Mouse (Mus musculus) left cerebral cortex, postnatal 10 days (tissue): Measurements from ENCODE around the gene Slc17a3. TPM values are rescaled to one million over a fixed set of nuclear protein-coding genes. Genes with fewer than 3 reads are reported as not detected.
A peak's percentile ranks its signal among the peaks of the same experiment; 100 is the strongest.

Source experiments
- DNase-seq, 2 experiments: peaks; one replicate each; pipeline ENCODE4 v3.0.0; 2021 to 2022; ENCODE audit warnings: low spot score in 2 of 2, mixed read lengths in 1 of 2; ENCODE audit errors: extremely low spot score in 1 of 2
- intact Hi-C: fragments of 180-260 bp; cut with DNase I; formaldehyde crosslinking; loops from one replicate; pipeline ENCODE4 v1.15.1; 2025
- total RNA-seq, 2 experiments: library from RNA; stranded (reverse); gene quantifications; 2 replicates each; pipeline ENCODE4 v1.2.3; 2021

Gene Slc17a3
- under 1 TPM; 0.19 to 0.28 TPM for total RNA-seq

DNA sequence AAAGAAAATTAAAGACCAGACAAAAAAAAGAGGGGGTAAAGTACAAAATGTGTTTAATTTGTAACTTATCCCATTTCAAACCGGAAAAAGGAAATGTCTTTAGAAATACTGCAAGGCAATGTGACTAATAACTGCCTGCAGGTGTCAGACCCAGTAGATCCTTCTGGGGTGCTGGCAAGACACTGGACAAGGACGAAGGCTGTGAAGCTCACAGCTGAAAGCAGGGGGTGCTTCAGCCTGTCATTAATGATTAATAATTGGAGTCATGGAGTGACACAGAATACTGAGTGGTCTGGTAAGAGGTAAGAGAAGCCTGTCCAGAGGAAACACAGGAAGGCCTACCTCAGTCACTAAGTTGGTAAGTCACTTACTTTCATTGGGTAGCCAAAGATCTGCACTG is at the start of gene Slc17a3:
Slc17a3 (plus strand) TSS at position 127 of the 400 bp plus-strand sequence.
- intact Hi-C loops, result no loop called here
- no peak for DNase-seq

DNA sequence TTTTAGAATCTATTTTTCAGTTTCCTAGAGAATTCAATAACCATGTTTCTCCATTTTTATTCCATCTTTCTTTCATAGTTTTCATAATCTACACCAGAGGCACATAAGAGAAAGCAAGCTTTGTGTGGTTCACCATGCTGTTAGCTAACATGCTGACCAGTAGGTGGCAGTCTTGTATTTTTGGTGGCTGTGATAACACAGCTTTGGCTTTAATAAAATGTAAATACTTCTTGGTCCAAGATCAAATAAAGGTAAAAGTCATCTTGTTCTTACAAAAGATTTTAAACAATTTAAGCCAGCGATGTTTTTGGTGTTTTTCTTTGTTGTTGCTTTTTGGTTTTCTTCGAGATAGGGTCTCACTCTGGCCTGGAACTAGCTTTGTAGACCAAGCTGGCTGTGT is 46.7 kb upstream of the Slc17a3 start:
- peak; percentile 57 to 58 for DNase-seq
- intact Hi-C loops, result no loop called here

DNA sequence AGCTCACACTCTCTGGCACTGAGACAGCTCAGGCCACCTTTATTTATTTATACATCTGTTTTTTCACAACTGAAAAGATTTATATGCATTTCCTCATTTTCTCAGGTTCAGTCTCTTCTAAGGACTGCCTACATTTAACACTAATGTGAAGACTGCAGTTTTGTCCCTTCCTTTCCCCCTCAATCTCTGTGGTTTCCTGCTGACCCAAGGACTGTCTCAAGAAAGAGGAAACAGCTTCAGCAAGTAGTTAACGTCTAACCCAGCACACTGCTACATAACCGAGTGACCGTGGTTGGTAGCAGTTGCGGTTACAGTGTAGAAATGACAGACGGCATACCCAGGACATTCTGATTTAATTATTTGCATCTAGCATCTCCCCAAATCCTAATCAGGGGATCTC is 39.8 kb upstream of the Slc17a3 start:
- no peak for DNase-seq
- intact Hi-C loops, result no loop called here

DNA sequence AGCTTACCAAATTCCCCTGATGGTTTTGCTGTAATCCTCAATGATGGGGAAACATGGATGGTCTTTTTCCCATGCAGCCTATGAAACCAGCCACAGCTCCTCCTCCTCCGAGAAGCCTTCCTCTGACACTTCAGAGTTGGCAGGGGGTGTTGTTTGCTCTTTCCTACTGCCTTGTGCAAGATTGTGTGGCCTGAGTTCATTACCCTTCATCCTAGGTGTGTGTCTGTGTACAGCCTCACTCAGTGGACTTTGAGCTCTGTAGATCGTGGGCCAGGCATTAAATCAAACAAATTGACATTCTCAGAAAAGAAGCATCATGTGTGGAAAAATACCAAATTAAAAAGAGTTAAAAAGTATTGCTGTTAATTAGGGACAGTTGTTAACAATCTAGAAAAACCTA is 34.7 kb upstream of the Slc17a3 start:
- no peak for DNase-seq
- intact Hi-C loops, result no loop called here

DNA sequence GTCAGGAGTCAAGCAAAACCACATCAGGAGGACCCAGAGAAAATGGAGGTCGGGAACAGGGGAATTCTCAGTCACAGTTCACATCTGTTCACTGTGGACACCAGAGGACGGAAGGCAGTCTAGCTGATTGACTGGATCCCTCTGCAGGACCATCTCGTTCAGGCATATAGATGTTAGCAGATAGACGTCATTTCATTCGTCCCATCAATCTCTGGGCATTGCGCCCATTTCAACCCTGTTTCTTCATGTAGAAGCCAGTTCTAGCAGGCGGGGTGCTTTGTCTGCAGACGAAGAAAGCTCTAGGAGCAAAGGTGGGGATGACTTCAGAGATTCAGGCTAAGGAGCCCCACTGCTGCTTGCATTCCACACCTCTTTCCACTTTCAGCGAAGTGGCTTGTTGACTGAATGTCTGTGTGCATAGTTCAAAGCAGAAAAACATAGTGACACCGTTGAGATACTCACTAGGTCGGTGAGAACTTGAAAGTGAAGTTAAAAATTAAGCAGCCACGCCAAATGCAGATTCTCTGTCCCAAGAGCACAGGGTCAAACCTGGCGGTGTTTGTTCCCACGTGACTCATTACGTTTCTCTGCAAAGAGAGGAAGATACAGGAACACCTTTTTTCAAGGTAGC is 32.7 kb upstream of the Slc17a3 start, which contains the start of gene Slc17a2:
Slc17a2 (plus strand) TSS at position 572 of the 631 bp plus-strand sequence.
- intact Hi-C loops, result no loop called here
- peak in 1 of 2 experiments; percentile 19 for DNase-seq

DNA sequence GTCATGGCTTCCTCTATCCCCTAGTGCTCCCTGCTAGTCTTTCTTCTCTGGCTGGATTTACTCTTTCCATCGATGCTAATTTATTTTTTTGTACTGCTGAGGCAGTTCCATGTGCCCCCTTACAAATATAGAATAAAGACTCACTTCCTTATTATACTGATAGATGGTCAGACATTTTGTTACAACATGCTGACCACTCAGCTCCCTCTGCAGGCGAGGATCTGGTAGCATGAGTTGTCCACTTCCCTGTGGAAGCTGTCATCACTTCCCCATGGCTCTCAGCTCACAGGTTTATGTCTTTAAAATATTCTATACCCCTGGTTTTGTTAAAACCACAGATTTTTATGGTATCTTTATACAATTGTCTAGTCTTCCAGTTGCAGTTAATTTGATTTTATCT is 23.1 kb upstream of the Slc17a3 start:
- DNase-seq, result no peak
- intact Hi-C loops, result no loop called here

DNA sequence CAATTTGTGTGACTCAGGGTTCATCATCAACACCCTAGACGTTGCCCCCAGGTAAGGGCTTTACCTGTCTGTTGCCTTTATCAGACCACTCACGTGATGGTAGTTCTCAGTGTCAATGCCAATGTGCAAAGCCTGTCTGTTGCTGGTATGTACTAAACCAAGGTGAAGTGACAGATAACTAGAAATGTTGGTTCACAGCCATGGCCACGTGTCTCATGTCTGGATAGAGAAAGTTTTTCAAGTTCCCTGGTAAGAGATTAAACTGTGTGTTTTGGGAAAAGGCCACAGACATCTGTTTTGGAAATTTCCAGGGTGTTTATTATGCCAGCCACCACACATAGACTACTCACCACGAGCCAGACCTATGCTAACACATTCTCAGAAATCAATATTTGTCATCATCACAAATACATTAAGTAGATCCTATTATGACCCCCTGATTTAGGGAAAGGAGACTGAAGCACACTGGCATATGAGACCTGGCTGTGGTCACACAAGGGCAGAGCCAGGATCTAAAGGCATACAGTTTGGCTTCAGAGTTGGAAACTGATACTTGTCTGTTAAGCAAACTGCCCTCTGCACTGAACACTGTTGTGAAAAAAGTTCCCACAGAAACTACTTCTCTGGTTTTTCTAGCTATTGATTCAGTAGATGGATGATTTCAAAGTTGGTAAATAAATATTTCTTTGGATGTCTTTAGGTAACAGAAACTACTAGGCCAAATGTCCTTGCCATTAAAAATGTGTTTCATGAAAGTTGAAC is 18.9 kb upstream of the Slc17a3 start:
- no peak for DNase-seq
- intact Hi-C loops, result no loop called here

DNA sequence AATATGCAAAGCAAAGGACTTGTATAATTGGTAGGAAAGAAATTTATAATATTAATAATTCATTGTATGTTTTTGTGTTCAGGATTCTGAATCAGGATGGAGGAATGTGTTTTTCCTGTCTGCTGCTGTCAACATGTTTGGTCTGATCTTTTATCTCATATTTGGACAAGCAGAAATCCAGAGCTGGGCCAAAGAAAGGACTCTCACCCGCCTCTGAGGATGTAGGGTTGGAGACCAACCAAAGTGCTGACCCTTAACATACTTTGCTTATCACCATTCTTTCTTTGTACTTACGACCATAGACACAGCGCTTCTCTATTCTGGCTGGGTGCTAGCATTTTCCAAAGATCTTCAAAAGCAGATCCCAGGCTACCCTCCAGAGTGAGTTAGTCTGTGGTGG is 17.0 kb upstream of the Slc17a3 start:
- no peak for DNase-seq
- intact Hi-C loops, result no loop called here

DNA sequence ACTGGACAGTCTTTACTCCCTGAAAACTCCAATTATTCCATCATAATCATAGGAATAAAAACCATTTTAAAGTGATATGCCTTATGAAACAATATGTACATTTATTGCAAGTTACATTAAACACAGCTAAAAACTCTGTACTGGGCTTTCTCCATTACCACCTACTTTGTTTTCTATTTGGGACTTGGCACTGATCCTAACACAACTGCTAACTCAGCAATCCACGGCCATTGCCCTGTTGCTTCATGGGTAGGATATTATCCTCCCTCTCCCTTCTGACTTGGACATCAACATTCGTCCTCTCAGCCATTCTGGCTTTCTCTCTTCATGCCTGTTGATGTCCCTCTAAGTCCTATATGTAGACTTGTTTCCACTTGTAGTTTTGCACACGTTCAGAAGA is 12.6 kb upstream of the Slc17a3 start:
- DNase-seq, result no peak
- intact Hi-C loops, result no loop called here

DNA sequence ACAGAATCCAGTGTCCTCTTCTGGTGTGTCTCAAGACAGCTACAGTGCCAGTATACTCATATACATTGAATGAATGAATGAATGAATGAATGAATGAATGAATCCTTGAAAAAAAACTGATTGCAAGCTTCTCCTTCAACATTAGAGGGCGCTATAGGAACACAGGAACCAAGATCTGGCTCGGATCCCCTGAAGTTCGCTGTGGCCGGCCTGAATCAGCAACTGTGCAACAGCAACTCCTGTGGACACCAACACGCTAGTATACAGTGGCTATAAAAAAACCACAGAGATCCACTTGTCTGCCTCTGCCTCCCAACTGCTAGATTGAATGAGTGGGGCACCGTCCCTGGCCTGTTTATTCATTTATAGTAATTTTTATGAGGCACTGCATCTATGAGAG is 6.2 kb upstream of the Slc17a3 start:
- DNase-seq, result peak; percentile 13 to 43
- intact Hi-C loops, result loop anchor here (5.0 kb wide), 2 partner anchors 189 to 449 kb away; partner anchors contain the start of gene Carmil1

DNA sequence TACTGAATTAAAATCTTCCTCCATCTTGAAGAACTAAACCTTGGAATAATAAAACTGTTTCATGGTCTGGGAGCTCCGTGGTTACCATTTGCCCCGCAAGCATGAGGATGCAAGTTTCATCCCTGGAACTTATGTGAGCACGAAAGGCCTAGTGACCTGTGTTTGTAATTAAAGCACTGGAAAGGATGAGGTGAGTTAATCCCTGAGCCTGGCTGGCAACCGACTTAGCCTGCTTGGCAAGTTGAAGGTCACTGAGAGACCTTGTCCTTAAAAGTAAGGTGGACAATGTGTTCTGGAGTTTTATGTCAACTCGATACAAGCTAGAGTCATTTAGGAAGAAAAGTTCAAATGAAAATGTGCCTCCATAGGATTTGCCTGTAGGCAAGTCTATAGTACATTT is 4.4 kb upstream of the Slc17a3 start:
- intact Hi-C loops, result loop anchor here (5.0 kb wide), 2 partner anchors 187 to 447 kb away; partner anchors contain the start of gene Carmil1
- DNase-seq, result no peak

DNA sequence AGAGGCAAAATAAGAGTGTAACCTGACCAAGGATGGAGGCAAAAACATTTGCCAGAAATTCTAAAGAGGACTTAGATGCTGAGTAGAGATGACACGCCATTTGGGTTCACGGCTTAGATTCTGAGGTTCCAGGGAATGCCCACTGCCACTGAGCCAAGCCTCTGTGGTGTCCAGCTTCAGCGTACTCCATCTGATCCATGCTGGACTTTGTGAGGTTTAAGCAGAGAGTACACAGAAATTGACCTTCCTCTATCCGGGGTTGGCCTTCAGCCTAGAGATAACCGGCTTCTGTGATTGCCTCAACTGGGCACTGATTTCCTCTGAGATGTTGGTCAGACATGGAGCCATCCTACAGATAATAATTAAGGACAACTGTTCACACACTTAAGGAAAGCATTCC is 2.6 kb upstream of the Slc17a3 start:
- intact Hi-C loops, result no loop called here
- no peak for DNase-seq

DNA sequence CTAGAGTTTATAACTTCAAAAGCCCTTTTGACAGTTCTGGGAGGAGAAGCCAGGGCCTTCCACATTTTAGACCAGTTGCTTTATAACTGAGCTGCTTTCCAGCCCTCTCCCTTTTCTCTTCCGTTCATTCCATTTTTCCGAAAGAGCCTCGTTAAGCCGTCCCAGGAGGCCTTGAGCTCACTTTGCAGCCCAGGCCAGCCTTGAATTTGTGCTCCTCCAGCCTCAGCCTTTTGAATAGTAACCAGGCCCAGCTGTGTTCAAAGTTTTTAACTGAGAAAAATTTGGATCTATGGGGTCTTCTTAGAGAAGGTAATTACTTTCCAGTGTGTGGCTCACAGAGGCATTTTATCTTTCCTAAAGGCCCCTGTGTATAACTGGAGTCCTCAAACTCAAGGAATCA is 6.6 kb downstream of the Slc17a3 start:
- intact Hi-C loops, result no loop called here

DNA sequence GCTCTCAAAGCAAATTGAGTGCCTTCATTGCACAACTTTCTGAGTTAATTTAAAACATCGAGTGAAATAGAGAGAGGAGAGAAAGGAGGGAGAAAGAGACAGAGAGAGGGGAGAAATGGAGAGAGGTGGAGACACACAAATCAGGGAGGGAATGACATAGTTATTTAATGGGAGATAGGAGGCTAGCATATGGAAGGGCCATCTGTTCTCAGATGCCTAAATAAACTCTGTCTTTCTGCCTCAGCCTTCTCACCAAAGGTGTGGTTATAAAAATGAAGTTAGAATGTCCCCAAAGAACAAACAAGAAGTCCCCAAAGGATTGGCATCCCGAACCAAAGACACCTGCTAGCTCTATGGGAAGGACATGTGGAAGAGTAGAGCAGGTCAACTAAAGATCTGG is 10.1 kb downstream of the Slc17a3 start:
- DNase-seq, result no peak
- intact Hi-C loops, result no loop called here

More for the DNA sequence above, 6.6 kb downstream of the Slc17a3 start:
- no peak for DNase-seq

DNA sequence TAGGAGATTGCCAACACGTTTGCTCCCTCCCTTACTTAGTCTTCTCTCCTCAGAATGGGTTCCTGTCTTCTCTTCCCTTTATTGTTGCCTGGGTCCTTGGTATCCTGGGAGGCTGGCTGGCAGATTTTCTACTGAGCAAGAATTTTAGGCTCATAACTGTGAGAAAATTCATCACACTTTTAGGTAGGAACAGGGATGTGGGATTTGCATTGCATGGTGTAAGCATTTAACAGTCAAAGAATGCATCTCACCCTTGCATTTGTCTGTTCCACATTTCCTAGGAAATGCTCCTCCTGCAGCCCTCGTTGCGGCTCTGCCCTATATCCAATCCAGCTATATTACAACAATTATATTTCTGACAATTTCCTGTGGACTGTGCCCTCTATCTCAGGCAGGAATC is 17.2 kb downstream of the Slc17a3 start:
- intact Hi-C loops, result no loop called here
- DNase-seq, result no peak

DNA sequence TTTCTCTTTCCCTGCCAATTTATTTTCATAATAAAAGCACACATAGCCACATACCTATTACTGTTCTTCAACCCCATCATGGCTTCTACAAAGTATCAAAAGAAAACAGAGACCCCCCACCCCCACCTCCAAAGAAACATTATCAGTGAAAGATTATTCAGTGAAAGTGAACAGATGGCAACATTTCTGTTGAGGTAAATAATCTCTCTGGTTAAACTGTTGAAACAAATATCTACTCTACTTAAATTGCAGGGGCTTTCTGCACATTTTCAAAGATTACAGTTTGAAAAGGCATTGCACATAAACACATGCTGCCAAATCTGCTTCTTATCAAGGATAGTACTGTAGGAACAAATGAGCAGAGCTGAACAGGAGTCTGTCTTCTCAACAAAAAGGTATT is 22.6 kb downstream of the Slc17a3 start:
- intact Hi-C loops, result no loop called here
- no peak for DNase-seq

DNA sequence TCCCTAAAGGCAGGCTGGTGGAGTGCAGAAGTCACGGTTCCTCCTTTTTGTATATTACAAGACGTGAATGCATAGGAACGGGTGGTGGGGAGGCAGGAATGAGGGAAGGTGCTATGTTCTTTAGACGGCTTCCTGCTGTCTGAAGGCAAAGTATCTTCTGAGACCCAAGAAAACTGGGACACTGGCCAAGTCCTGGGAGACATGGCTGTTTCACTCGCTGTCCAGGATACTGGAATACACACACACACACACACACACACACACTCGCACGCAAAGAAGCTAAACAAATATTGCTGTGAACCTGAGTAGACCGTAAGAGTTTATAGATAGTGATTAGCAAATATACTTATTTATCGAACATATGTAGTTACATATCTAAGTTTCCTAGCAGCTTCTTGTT is 25.5 kb downstream of the Slc17a3 start:
- intact Hi-C loops, result no loop called here

DNA sequence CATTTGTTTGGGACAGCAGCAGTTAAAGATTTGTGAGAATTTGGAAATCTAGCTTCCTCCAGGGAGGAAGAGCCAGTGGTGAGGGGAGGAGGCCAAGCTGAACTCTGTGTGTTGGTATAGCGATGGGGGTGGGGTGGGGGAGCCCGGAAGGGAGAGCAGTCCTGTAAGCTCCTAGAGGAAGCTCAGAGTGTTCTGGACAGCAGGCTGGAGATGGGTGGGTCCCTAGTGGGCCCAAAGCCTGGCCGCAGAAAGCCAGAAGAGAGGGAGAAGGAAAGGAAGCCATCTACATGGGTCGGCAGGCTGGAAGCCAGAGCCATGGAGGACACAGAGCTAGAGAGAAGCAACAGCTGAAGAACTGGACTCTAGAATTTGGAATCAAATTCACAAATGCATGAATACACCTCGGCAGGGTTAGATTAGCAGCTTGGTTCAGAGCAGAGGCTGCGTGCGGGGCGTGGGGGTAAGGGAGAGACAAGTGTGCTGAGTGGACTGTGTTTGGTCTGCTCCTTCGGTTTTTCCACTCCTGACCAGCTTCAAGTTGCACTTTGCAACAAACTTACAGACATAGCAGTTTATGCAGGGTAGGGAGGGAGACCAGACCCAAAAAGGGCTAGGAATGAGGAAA is 27.0 kb downstream of the Slc17a3 start:
- no peak for DNase-seq
- intact Hi-C loops, result no loop called here

More for the DNA sequence above, 25.5 kb downstream of the Slc17a3 start:
- DNase-seq, result peak in 1 of 2 experiments; percentile 35

DNA sequence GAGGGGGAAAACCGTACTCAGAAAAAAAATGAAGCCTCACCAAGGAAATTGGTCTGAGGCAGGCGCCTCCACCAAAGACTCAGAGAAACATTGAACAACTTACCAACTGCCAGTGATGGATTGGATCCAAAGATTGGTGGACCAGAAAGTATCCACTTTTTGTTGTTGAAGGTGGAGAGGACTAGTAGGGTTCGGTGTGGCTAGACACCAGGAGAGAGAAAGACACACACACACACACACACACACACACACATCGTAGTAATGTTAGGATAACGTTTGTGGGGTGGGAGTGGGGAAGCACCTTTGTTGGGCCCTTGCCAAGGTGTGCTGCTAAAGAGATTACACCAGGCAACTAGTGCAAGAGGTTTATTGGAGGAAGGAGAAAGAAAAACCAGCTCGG is 27.8 kb downstream of the Slc17a3 start:
- DNase-seq, result no peak
- intact Hi-C loops, result no loop called here

DNA sequence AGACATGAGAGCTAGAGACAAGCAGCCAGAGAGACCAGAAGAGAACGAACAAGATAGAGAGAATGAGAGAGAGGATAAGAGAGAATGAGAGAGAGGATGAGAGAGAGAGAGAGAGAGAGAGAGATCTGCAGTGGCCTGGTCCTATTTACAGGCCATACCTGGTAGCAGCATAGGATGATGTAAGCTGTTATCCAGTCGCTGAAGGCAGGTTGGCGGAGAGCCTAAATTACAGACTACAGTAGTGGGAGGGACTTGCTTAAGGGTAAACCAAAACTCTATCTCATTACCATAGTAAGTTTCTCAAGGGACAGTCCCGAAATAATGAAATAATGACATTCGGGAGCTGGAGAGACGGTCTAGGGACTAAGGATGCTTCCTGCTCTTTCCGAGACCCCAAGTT is 28.2 kb downstream of the Slc17a3 start, which contains the start of gene Slc17a1:
Slc17a1 (plus strand) TSS at position 346 of the 400 bp plus-strand sequence.
- intact Hi-C loops, result no loop called here
- no peak for DNase-seq
